Mouse (Mus musculus): Measurements from ENCODE around the gene Ptprj. TPM values are rescaled to one million over a fixed set of nuclear protein-coding genes. Genes with fewer than 3 reads are reported as not detected.
A peak's percentile ranks its signal among the peaks of the same experiment; 100 is the strongest.

Ptprj gene
- polyA plus RNA-seq, 1 experiment: 23.2 TPM

- Histone ChIP-seq H3K27ac (ENCODE audit: insufficient read depth, low read depth, low read length) (no peak overlapping the region), H3K4me1 (ENCODE audit: control insufficient read depth, insufficient read depth, low read length) (peaks cover 20% of the 10 kb centered on the region), H3K27me3 (replicated peaks; ENCODE audit: control insufficient read depth, insufficient read depth, low read length) (no peaks in the 10 kb centered on the region), H3K4me3 (ENCODE audit: insufficient read depth, low read depth, low read length) (no peak overlapping the region), H3K36me3 (ENCODE audit: control insufficient read depth, insufficient read depth, low read length) (no peaks in the 10 kb centered on the region)
- 49% methylated on average over 6 of the region's 6 CpGs for WGBS
- TF ChIP-seq POLR2A (IDR thresholded peaks at IDR 0.05; ENCODE audit: low read depth, low read length): no peak
- TF ChIP-seq CTCF (conservative IDR thresholded peaks at IDR 0.05; ENCODE audit: insufficient read depth, insufficient read length, low read depth, low read length): no peak
- no peak for DNase-seq
Measured at GRCm38 (mm10) chr2:90526971-90527370, 53.5 kb downstream of the Ptprj start.

GRCm38 (mm10) chr2:90526564-90526963, 53.9 kb downstream of the Ptprj start:
- Histone ChIP-seq H3K4me3 (ENCODE audit: insufficient read depth, low read depth, low read length) (no peak overlapping the region), H3K4me1 (ENCODE audit: control insufficient read depth, insufficient read depth, low read length) (peaks cover 19% of the 10 kb centered on the region), H3K36me3 (ENCODE audit: control insufficient read depth, insufficient read depth, low read length) (no peaks in the 10 kb centered on the region), H3K27me3 (replicated peaks; ENCODE audit: control insufficient read depth, insufficient read depth, low read length) (no peaks in the 10 kb centered on the region), H3K27ac (ENCODE audit: insufficient read depth, low read depth, low read length) (peak overlapping the region; percentile 22; the same call in 1 of the 2 replicates)
- 47% methylated on average over 6 of the region's 6 CpGs for WGBS
- peak; percentile 43 for DNase-seq
- TF ChIP-seq CTCF (conservative IDR thresholded peaks at IDR 0.05; ENCODE audit: insufficient read depth, insufficient read length, low read depth, low read length) (no peak), POLR2A (IDR thresholded peaks at IDR 0.05; ENCODE audit: low read depth, low read length) (no peak)

GRCm38 (mm10) chr2:90525807-90526206, 54.6 kb downstream of the Ptprj start:
- Histone ChIP-seq H3K27ac (ENCODE audit: insufficient read depth, low read depth, low read length) (peak overlapping the region; percentile 22; the same call in 1 of the 2 replicates), H3K27me3 (replicated peaks; ENCODE audit: control insufficient read depth, insufficient read depth, low read length) (no peaks in the 10 kb centered on the region), H3K36me3 (ENCODE audit: control insufficient read depth, insufficient read depth, low read length) (no peaks in the 10 kb centered on the region), H3K4me1 (ENCODE audit: control insufficient read depth, insufficient read depth, low read length) (peaks cover 15% of the 10 kb centered on the region), H3K4me3 (ENCODE audit: insufficient read depth, low read depth, low read length) (no peak overlapping the region)
- DNase-seq: no peak
- TF ChIP-seq CTCF (conservative IDR thresholded peaks at IDR 0.05; ENCODE audit: insufficient read depth, insufficient read length, low read depth, low read length) (no peak), POLR2A (IDR thresholded peaks at IDR 0.05; ENCODE audit: low read depth, low read length) (no peak)
- 88% methylated on average over 14 of the region's 14 CpGs for WGBS

DNA sequence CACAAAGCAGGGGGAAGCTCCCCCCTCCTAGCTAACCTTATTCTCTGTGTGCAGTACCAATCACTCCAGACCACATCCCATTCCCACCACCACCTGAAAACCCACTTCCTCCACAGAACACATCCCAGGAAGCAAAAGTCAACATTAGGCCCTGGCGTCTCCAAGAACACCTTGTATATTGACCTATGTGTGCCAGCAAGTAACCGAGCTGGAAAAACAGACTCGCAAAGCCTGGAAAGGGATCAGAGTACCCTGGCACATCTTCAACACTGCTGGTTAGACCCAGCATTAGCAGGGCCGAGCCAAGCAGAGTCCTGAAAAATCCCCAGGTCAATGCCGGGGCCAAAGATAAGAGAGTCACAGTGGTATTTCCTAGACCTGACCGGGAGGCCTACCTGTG, 58.0 kb downstream of the Ptprj start:
- Histone ChIP-seq H3K27ac (ENCODE audit: insufficient read depth, low read depth, low read length) (0 out of 2 replicates have a peak overlapping the region, but pooled peaks have one; percentile 19), H3K4me1 (ENCODE audit: control insufficient read depth, insufficient read depth, low read length) (peaks cover 15% of the 10 kb centered on the region; the same call in 1 of the 2 replicates), H3K4me3 (ENCODE audit: insufficient read depth, low read depth, low read length) (no peak overlapping the region), H3K27me3 (replicated peaks; ENCODE audit: control insufficient read depth, insufficient read depth, low read length) (no peaks in the 10 kb centered on the region), H3K36me3 (ENCODE audit: control insufficient read depth, insufficient read depth, low read length) (no peaks in the 10 kb centered on the region)
- peak; percentile 90 for DNase-seq
- TF ChIP-seq POLR2A (IDR thresholded peaks at IDR 0.05; ENCODE audit: low read depth, low read length) (no peak), CTCF (conservative IDR thresholded peaks at IDR 0.05; ENCODE audit: insufficient read depth, insufficient read length, low read depth, low read length) (no peak)
- WGBS: 38% methylated on average over 6 of the region's 6 CpGs

DNA sequence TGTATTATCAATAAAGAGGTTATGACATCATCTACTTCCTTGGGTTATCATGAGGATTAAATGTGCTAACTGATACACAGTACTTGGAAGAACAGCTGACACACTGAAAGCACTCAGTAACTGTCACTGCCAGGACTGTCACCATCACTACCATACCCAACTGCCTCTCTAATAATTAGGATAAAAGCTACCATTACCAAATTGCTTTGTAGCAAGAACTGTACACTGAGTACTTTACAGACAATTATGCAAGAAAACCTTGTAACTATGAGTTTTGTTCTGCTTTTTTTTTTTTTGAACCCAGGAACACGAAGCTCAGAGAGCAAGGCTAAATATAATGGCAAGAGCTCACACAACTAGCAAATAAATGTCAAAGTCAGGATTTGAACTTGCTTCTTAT, 58.5 kb downstream of the Ptprj start:
- H3K36me3 ChIP-seq (ENCODE audit: control insufficient read depth, insufficient read depth, low read length): no peaks in the 10 kb centered on the region
- H3K27ac ChIP-seq (ENCODE audit: insufficient read depth, low read depth, low read length): no peak overlapping the region
- peaks cover 15% of the 10 kb centered on the region; the same call in 1 of the 2 replicates for H3K4me1 ChIP-seq (ENCODE audit: control insufficient read depth, insufficient read depth, low read length)
- H3K4me3 ChIP-seq (ENCODE audit: insufficient read depth, low read depth, low read length): no peak overlapping the region
- TF ChIP-seq CTCF (conservative IDR thresholded peaks at IDR 0.05; ENCODE audit: insufficient read depth, insufficient read length, low read depth, low read length) (no peak), POLR2A (IDR thresholded peaks at IDR 0.05; ENCODE audit: low read depth, low read length) (no peak)
- H3K27me3 ChIP-seq (replicated peaks; ENCODE audit: control insufficient read depth, insufficient read depth, low read length): no peaks in the 10 kb centered on the region
- no peak for DNase-seq
- WGBS: 41% methylated on average over 1 of the region's 1 CpGs

GRCm38 (mm10) chr2:90518296-90518695, 62.2 kb downstream of the Ptprj start:
- Histone ChIP-seq H3K36me3 (ENCODE audit: control insufficient read depth, insufficient read depth, low read length) (no peaks in the 10 kb centered on the region), H3K4me3 (ENCODE audit: insufficient read depth, low read depth, low read length) (no peak overlapping the region), H3K27me3 (replicated peaks; ENCODE audit: control insufficient read depth, insufficient read depth, low read length) (no peaks in the 10 kb centered on the region), H3K27ac (ENCODE audit: insufficient read depth, low read depth, low read length) (no peak overlapping the region), H3K4me1 (ENCODE audit: control insufficient read depth, insufficient read depth, low read length) (peaks cover 22% of the 10 kb centered on the region; the same call in 1 of the 2 replicates)
- WGBS: 86% methylated on average over 6 of the region's 6 CpGs
- DNase-seq: no peak
- TF ChIP-seq POLR2A (IDR thresholded peaks at IDR 0.05; ENCODE audit: low read depth, low read length): no peak

DNA sequence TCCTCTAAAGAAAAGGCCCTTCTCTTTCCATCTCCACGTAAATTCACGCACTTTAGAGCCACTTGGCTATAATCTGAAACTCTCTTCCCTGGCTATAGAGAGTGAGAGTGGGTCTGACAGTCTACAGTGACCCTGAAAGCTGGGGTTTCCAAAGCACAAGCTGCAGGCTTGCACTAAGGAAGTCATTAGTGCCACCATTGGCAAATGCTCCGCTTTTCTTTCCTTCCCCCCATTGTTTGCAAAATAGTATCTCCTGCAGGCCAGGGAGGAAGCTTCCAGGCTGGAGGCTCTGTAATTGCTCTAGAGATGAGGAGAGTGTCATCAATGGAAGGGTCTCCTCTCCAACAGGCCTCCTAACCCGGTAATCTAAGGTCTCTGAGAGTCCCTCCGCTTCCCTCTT, 65.5 kb downstream of the Ptprj start:
- H3K27ac ChIP-seq (ENCODE audit: insufficient read depth, low read depth, low read length): no peak overlapping the region
- no peaks in the 10 kb centered on the region for H3K36me3 ChIP-seq (ENCODE audit: control insufficient read depth, insufficient read depth, low read length)
- no peaks in the 10 kb centered on the region for H3K27me3 ChIP-seq (replicated peaks; ENCODE audit: control insufficient read depth, insufficient read depth, low read length)
- 77% methylated on average over 5 of the region's 5 CpGs for WGBS
- H3K4me1 ChIP-seq (ENCODE audit: control insufficient read depth, insufficient read depth, low read length): peaks cover 7% of the 10 kb centered on the region; the same call in 1 of the 2 replicates
- no peak overlapping the region for H3K4me3 ChIP-seq (ENCODE audit: insufficient read depth, low read depth, low read length)
- no peak for TF ChIP-seq POLR2A (IDR thresholded peaks at IDR 0.05; ENCODE audit: low read depth, low read length)
- no peak for TF ChIP-seq CTCF (conservative IDR thresholded peaks at IDR 0.05; ENCODE audit: insufficient read depth, insufficient read length, low read depth, low read length)
- DNase-seq: no peak

All from kidney, adult 2 months (tissue).